Mouse (Mus musculus): ENCODE data around the gene Dhx40. TPM values are rescaled to one million over a fixed set of nuclear protein-coding genes. Genes with fewer than 3 reads are reported as not detected.

Dhx40 gene
- total RNA-seq, 2 experiments from 2014 or later = 12.4 to 13.6 TPM

Other genes starting within 250 kb of the Dhx40 start
- gene Vmp1, start 123.9 kb downstream of the Dhx40 start, total RNA-seq (2021) = 10 to 100 TPM; 76.3 to 84.8 TPM
- gene Ptrh2, start 123.8 kb downstream of the Dhx40 start, total RNA-seq (2021) = 1 to 10 TPM; 6.3 to 6.5 TPM
- gene Cltc, start 50.2 kb downstream of the Dhx40 start, total RNA-seq (2021) = 100 to 1,000 TPM; 123 to 132 TPM
- 1 to 10 TPM; 6.4 to 9.4 TPM for gene Ypel2, start 186.0 kb upstream of the Dhx40 start, total RNA-seq (2021)